Mouse (Mus musculus) cortical plate, adult 2 months (tissue): ENCODE data around the gene Gps2.

Experiments used
- CTCF ChIP-seq: fragments of 200-500 bp; IDR thresholded peaks from 2 replicates; pipeline ENCODE4 v1.5.1; 2011; ENCODE audit warnings: mild to moderate bottlenecking, control low read depth, low read length; ENCODE audit not compliant: insufficient read depth; ENCODE audit errors: extremely low read depth
- POLR2A ChIP-seq: fragments of 200-500 bp; IDR thresholded peaks from 2 replicates; pipeline ENCODE4 v1.6.1; 2011; ENCODE audit warnings: mild to moderate bottlenecking, low read length, control low read depth; ENCODE audit not compliant: insufficient read depth; ENCODE audit errors: extremely low read depth

DNA sequence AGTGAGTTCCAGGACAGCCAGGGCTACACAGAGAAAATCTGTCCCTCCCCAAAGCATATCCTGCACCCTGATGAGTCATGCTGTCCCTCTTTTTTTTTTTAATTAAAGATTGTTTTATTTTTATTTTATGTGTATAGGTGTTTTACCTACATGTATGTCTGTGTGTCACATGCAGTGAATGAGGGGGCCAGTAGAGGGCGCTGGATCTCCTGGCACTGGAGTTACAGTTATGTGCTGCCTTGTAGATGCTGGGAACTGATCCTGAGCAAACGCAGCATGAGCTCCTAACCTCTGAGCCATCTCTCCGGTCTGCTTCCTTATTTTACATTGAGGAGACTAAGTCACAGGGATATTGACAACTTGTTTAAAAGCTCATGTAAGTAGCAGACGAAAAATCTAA lies 30.6 kb upstream of the Gps2 start:
- TF ChIP-seq CTCF: 0 out of 2 replicates have a peak, but pooled peaks have one; percentile 6
- TF ChIP-seq POLR2A: no peak
